Mouse (Mus musculus) MEL (cell line): ENCODE data around the gene Rbpjl. TPM values are rescaled to one million over a fixed set of nuclear protein-coding genes. Genes with fewer than 3 reads are reported as not detected.

ENCODE experiments used
- DNase-seq: peaks from one replicate; pipeline ENCODE4 v3.0.0; 2011; ENCODE audit warnings: low read depth, low spot score
- H3K27ac ChIP-seq: 2 replicates; pipeline ENCODE4 v1.5.1; 2012; ENCODE audit warnings: low read depth, mild to moderate bottlenecking, control low read depth, low read length, moderate library complexity; ENCODE audit not compliant: control insufficient read depth
- H3K27me3 ChIP-seq, 2 experiments: fragments of 150-350 bp in 1 of 2; sonication (generic) in 1 of 2; 2 replicates each; pipeline ENCODE4 v1.6.1; 2012; ENCODE audit warnings: low read length in 2 of 2, mild to moderate bottlenecking in 2 of 2, improper control_type of control experiment in 1 of 2, moderate library complexity in 1 of 2; ENCODE audit not compliant: insufficient read depth in 2 of 2, control insufficient read depth in 1 of 2
- H3K36me3 ChIP-seq, 2 experiments: 2 replicates each; pipeline ENCODE4 v1.6.1; 2012 to 2014; ENCODE audit warnings: low read length in 2 of 2, improper control_type of control experiment in 1 of 2, inconsistent platforms in 1 of 2, mild to moderate bottlenecking in 1 of 2; ENCODE audit not compliant: insufficient read depth in 2 of 2, control insufficient read depth in 1 of 2
- H3K4me1 ChIP-seq, 2 experiments: fragments of 150-350 bp in 1 of 2; sonication (generic) in 1 of 2; 2 replicates each; pipeline ENCODE4 v1.6.1; 2012; ENCODE audit warnings: low read length in 2 of 2, improper control_type of control experiment in 1 of 2, mild to moderate bottlenecking in 1 of 2; ENCODE audit not compliant: insufficient read depth in 2 of 2, control insufficient read depth in 1 of 2
- H3K4me3 ChIP-seq, 2 experiments: fragments of 150-350 bp in 1 of 2; sonication (generic) in 1 of 2; 2 replicates each; pipeline ENCODE4 v1.5.1; 2012; ENCODE audit warnings: low read depth in 2 of 2, low read length in 2 of 2, mild to moderate bottlenecking in 2 of 2, moderate library complexity in 2 of 2, control low read depth in 1 of 2, improper control_type of control experiment in 1 of 2; ENCODE audit not compliant: control insufficient read depth in 1 of 2, insufficient read depth in 1 of 2
- H3K79me2 ChIP-seq: 2 replicates; pipeline ENCODE4 v1.6.1; 2012; ENCODE audit warnings: mild to moderate bottlenecking, low read length, moderate library complexity; ENCODE audit not compliant: control insufficient read depth, poor library complexity, insufficient read depth
- H3K9ac ChIP-seq: 2 replicates; pipeline ENCODE4 v1.6.1; 2012; ENCODE audit warnings: low read depth, mild to moderate bottlenecking, control low read depth, low read length, moderate library complexity; ENCODE audit not compliant: control insufficient read depth, poor library complexity, severe bottlenecking
- H3K9me3 ChIP-seq: fragments of 150-350 bp; sonication (generic); replicated peaks from 2 replicates; pipeline ENCODE4 v1.6.1; 2012; ENCODE audit warnings: mild to moderate bottlenecking, low read length, improper control_type of control experiment, moderate library complexity; ENCODE audit not compliant: insufficient read depth
- BHLHE40 ChIP-seq: IDR thresholded peaks from 2 replicates; pipeline ENCODE4 v1.6.1; 2012; ENCODE audit warnings: low read depth, mild to moderate bottlenecking, inconsistent platforms, low read length, improper control_type of control experiment, borderline replicate concordance
- CHD2 ChIP-seq: IDR thresholded peaks from 2 replicates; pipeline ENCODE4 v1.6.1; 2011; ENCODE audit warnings: low read length, improper control_type of control experiment
- E2F4 ChIP-seq: IDR thresholded peaks from 2 replicates; pipeline ENCODE4 v1.6.1; 2011; ENCODE audit warnings: low read depth, low read length, improper control_type of control experiment, borderline replicate concordance
- EP300 ChIP-seq, 2 experiments: IDR thresholded peaks; 2 replicates each; pipeline ENCODE4 v1.6.1; 2011; ENCODE audit warnings: improper control_type of control experiment in 2 of 2, low read length in 2 of 2, low read depth in 1 of 2, mild to moderate bottlenecking in 1 of 2
- GABPA ChIP-seq: IDR thresholded peaks from 2 replicates; pipeline ENCODE4 v1.6.1; 2012; ENCODE audit warnings: low read depth, mild to moderate bottlenecking, inconsistent platforms, low read length, improper control_type of control experiment, moderate library complexity
- GATA1 ChIP-seq: IDR thresholded peaks from 2 replicates; pipeline ENCODE4 v1.6.1; 2011; ENCODE audit warnings: low read depth, low read length, improper control_type of control experiment
- HCFC1 ChIP-seq: IDR thresholded peaks from 2 replicates; pipeline ENCODE4 v1.6.1; 2012; ENCODE audit warnings: low read depth, mild to moderate bottlenecking, inconsistent platforms, low read length, improper control_type of control experiment, moderate library complexity
- KAT2A ChIP-seq: conservative IDR thresholded peaks from 2 replicates; pipeline ENCODE4 v1.6.1; 2012; ENCODE audit warnings: low read depth, low read length, improper control_type of control experiment, inconsistent platforms
- MAFK ChIP-seq: IDR thresholded peaks from 2 replicates; pipeline ENCODE4 v1.6.1; 2011; ENCODE audit warnings: low read depth, mild to moderate bottlenecking, low read length, improper control_type of control experiment, borderline replicate concordance
- MAX ChIP-seq: IDR thresholded peaks from 2 replicates; pipeline ENCODE4 v1.6.1; 2011; ENCODE audit warnings: low read length, improper control_type of control experiment
- MAZ ChIP-seq: IDR thresholded peaks from 2 replicates; pipeline ENCODE4 v1.6.1; 2012; ENCODE audit warnings: low read depth, mild to moderate bottlenecking, inconsistent platforms, low read length, improper control_type of control experiment
- MEF2A ChIP-seq: IDR thresholded peaks from 2 replicates; pipeline ENCODE4 v1.6.1; 2014; ENCODE audit warnings: low read depth, mild to moderate bottlenecking, inconsistent platforms, low read length, improper control_type of control experiment; ENCODE audit not compliant: poor library complexity, insufficient replicate concordance, severe bottlenecking; ENCODE audit errors: extremely low read depth
- NELFE ChIP-seq: IDR thresholded peaks from 2 replicates; pipeline ENCODE4 v1.6.1; 2011; ENCODE audit warnings: low read depth, low read length, improper control_type of control experiment
- NRF1 ChIP-seq: IDR thresholded peaks from 2 replicates; pipeline ENCODE4 v1.6.1; 2014; ENCODE audit warnings: low read depth, mild to moderate bottlenecking, inconsistent platforms, low read length, improper control_type of control experiment, moderate library complexity; ENCODE audit not compliant: poor library complexity, insufficient read depth, severe bottlenecking
- POLR2AphosphoS5 ChIP-seq: IDR thresholded peaks from 2 replicates; pipeline ENCODE4 v1.6.1; 2012; ENCODE audit warnings: low read depth, borderline replicate concordance, mild to moderate bottlenecking, inconsistent platforms, low read length, moderate library complexity, mixed read lengths
- RCOR1 ChIP-seq: IDR thresholded peaks from 2 replicates; pipeline ENCODE4 v1.6.1; 2012; ENCODE audit warnings: low read depth, mild to moderate bottlenecking, inconsistent platforms, low read length, improper control_type of control experiment
- SIN3A ChIP-seq: IDR thresholded peaks from 2 replicates; pipeline ENCODE4 v1.6.1; 2012; ENCODE audit warnings: low read length, improper control_type of control experiment, inconsistent platforms
- SMC3 ChIP-seq: IDR thresholded peaks from 2 replicates; pipeline ENCODE4 v1.6.1; 2011; ENCODE audit warnings: low read depth, low read length, improper control_type of control experiment
- TAL1 ChIP-seq: IDR thresholded peaks from 2 replicates; pipeline ENCODE4 v1.6.1; 2012; ENCODE audit warnings: mild to moderate bottlenecking, inconsistent platforms, low read length, moderate library complexity, mixed read lengths
- TBP ChIP-seq: IDR thresholded peaks from 2 replicates; pipeline ENCODE4 v1.8.0; 2011; ENCODE audit warnings: low read depth, low read length, improper control_type of control experiment
- TCF12 ChIP-seq: IDR thresholded peaks from 2 replicates; pipeline ENCODE4 v1.6.1; 2014; ENCODE audit warnings: low read depth, mild to moderate bottlenecking, inconsistent platforms, low read length, improper control_type of control experiment, moderate library complexity
- ZC3H11A ChIP-seq: IDR thresholded peaks from 2 replicates; pipeline ENCODE4 v1.6.1; 2012; ENCODE audit warnings: low read depth, mild to moderate bottlenecking, inconsistent platforms, low read length, improper control_type of control experiment
- ZMIZ1 ChIP-seq: IDR thresholded peaks from 2 replicates; pipeline ENCODE4 v1.6.1; 2012; ENCODE audit warnings: low read depth, mild to moderate bottlenecking, inconsistent platforms, low read length, improper control_type of control experiment, moderate library complexity
- ZNF384 ChIP-seq: IDR thresholded peaks from 2 replicates; pipeline ENCODE4 v1.6.1; 2012; ENCODE audit warnings: low read depth, mild to moderate bottlenecking, inconsistent platforms, low read length, improper control_type of control experiment
- polyA plus RNA-seq, 2 experiments: library from polyadenylated mRNA; stranded (reverse) in 1 of 2; unstranded in 1 of 2; fragments of >175 nt in 1 of 2; fragments of >200 nt in 1 of 2; gene quantifications; 2 replicates each; pipeline versions ENCODE4 v1.2.1 to v1.2.4; 2012; ENCODE audit warnings: low replicate concordance in 2 of 2, low read depth in 1 of 2; ENCODE audit not compliant: insufficient read length in 2 of 2, insufficient read depth in 1 of 2, missing spikeins in 1 of 2
- total RNA-seq: library from RNA; depleted of rRNA; stranded (reverse); fragments of 300-350 nt; gene quantifications from 2 replicates; pipeline ENCODE4 v1.2.3, GENCODE M21; 2012

The Rbpjl gene
- total and polyA plus RNA-seq, 3 experiments, result 0.07 TPM; not detected in 2

DNA sequence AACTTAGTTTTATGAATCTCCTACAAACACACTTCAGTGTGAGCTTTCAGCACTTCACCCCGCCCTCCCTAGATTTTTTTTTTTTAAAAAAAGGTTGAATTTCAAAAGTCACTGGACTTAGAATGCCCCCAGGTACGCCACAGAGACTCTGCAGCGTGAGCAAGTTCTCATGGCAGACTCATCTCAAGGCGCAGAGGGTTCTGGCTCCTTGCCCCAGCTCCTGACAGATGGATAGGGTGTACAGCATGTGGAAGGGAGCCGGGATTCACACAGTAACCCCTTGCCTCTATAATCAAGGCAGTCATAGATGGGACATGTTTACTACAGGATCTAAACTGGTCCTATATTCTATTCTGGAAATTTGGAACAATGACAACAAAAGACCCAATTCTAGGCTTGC is 22.5 kb downstream of the Rbpjl start:
- H3K27ac ChIP-seq, result no peak overlapping the region
- H3K36me3 ChIP-seq, result no peaks in the 10 kb centered on the region
- TF ChIP-seq SMC3 (no peak), KAT2A (no peak), GATA1 (no peak), NRF1 (no peak), ZMIZ1 (no peak), GABPA (no peak), BHLHE40 (no peak), POLR2AphosphoS5 (no peak), HCFC1 (no peak), TCF12 (no peak), CHD2 (no peak), ZC3H11A (no peak), MAZ (no peak), TBP (no peak), MAFK (no peak), NELFE (no peak), EP300 (IDR thresholded peaks at IDR 0.05; ENCODE audit: low read depth in 1 of 2, low read length in 2 of 2) (no peak), ZNF384 (no peak), TAL1 (no peak), MEF2A (no peak)
- no peaks in the 10 kb centered on the region for H3K9me3 ChIP-seq
- H3K4me3 ChIP-seq, result no peak overlapping the region
- peaks cover 0 to 8% of the 10 kb centered on the region in 2 experiments for H3K27me3 ChIP-seq
- H3K9ac ChIP-seq, result no peak overlapping the region
- no peaks in the 10 kb centered on the region for H3K4me1 ChIP-seq
- H3K79me2 ChIP-seq, result no peaks in the 10 kb centered on the region
- no peak for DNase-seq

DNA sequence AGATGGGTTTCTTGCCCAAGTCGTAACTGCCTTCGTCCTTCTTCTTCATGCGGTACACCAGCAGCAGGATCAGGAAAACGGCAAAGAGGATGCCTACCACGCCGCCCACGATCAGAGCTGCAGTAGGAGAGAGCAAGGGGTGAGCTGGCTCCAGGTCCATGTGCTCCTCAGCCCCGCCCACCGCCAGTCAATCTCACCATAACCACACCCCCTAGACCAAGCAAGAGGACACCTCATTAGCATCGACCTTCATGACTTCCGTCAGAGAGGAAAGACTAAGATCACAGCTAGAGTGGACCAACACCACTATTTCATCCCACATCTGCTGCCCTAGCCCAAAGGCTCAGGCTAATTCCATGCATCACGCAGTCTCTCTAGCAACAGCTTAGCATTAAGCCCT is 23.2 kb downstream of the Rbpjl start:
- no peak for DNase-seq
- H3K27me3 ChIP-seq, result peaks cover 0 to 8% of the 10 kb centered on the region in 2 experiments
- H3K9ac ChIP-seq, result no peak overlapping the region
- no peak overlapping the region for H3K4me3 ChIP-seq
- no peaks in the 10 kb centered on the region for H3K79me2 ChIP-seq
- TF ChIP-seq TBP (no peak), RCOR1 (no peak), E2F4 (no peak), SIN3A (no peak), ZC3H11A (no peak), NRF1 (no peak), MAX (no peak), EP300 (IDR thresholded peaks at IDR 0.05; ENCODE audit: low read depth in 1 of 2, low read length in 2 of 2) (no peak)
- H3K36me3 ChIP-seq, result no peaks in the 10 kb centered on the region
- H3K9me3 ChIP-seq, result no peaks in the 10 kb centered on the region
- no peaks in the 10 kb centered on the region for H3K4me1 ChIP-seq
- H3K27ac ChIP-seq, result no peak overlapping the region
